Mouse (Mus musculus) brain, embryonic 14.5 days (tissue): ENCODE data around the gene Wdr25. TPM values are rescaled to one million over a fixed set of nuclear protein-coding genes. Genes with fewer than 3 reads are reported as not detected.

Source experiments
- DNase-seq: peaks from one replicate; pipeline ENCODE4 v3.0.0-alpha.2; 2011; ENCODE audit warnings: low read depth
- CTCF ChIP-seq: fragments of 200-500 bp; IDR thresholded peaks from 2 replicates; pipeline ENCODE4 v1.5.1; 2012; ENCODE audit warnings: inconsistent platforms, mild to moderate bottlenecking, moderate library complexity, borderline replicate concordance; ENCODE audit not compliant: insufficient read depth, insufficient read length; ENCODE audit errors: extremely low read depth
- POLR2A ChIP-seq: fragments of 200-500 bp; IDR thresholded peaks from 2 replicates; pipeline ENCODE4 v1.6.1; 2012; ENCODE audit warnings: mild to moderate bottlenecking, inconsistent platforms, borderline replicate concordance; ENCODE audit not compliant: poor library complexity, insufficient read depth, insufficient read length, severe bottlenecking; ENCODE audit errors: extremely low read depth
- polyA plus RNA-seq: library from polyadenylated mRNA; depleted of rRNA; stranded (reverse); fragments of >200 nt; gene quantifications from 2 replicates; pipeline ENCODE4 v1.2.3, GENCODE M21; 2012

The Wdr25 gene
- polyA plus RNA-seq, 1 experiment: 11.0 TPM

- peak; percentile 86 for DNase-seq
- peak; percentile 55 for TF ChIP-seq CTCF
- no peak for TF ChIP-seq POLR2A
Measured at GRCm38 (mm10) chr12:108953838-108954237, 60.4 kb downstream of the Wdr25 start.

GRCm38 (mm10) chr12:108954456-108954855 is 61.0 kb downstream of the Wdr25 start:
- no peak for TF ChIP-seq CTCF
- TF ChIP-seq POLR2A: no peak
- DNase-seq: peak; percentile 47

GRCm38 (mm10) chr12:108958483-108958882 is 65.1 kb downstream of the Wdr25 start:
- peak; percentile 41 for DNase-seq
- TF ChIP-seq POLR2A: no peak
- TF ChIP-seq CTCF: no peak

- peak; percentile 93 for DNase-seq
- TF ChIP-seq CTCF (no peak), POLR2A (no peak)
Measured at GRCm38 (mm10) chr12:108958991-108959638, 65.7 kb downstream of the Wdr25 start.

GRCm38 (mm10) chr12:108959639-108960219 is 66.3 kb downstream of the Wdr25 start:
- TF ChIP-seq CTCF: no peak
- TF ChIP-seq POLR2A: no peak
- peak; percentile 72 for DNase-seq

- DNase-seq: peak; percentile 91
- TF ChIP-seq POLR2A (no peak), CTCF (no peak)
Measured at GRCm38 (mm10) chr12:108960225-108960624, 66.8 kb downstream of the Wdr25 start.

GRCm38 (mm10) chr12:108967631-108968030 is 74.2 kb downstream of the Wdr25 start:
- no peak for DNase-seq

GRCm38 (mm10) chr12:108968031-108968430 is 74.6 kb downstream of the Wdr25 start:
- TF ChIP-seq CTCF (no peak), POLR2A (no peak)
- no peak for DNase-seq

More at GRCm38 (mm10) chr12:108967631-108968030, 74.2 kb downstream of the Wdr25 start:
- TF ChIP-seq POLR2A: no peak
- TF ChIP-seq CTCF: no peak

GRCm38 (mm10) chr12:108971446-108971845 is 78.0 kb downstream of the Wdr25 start:
- no peak for TF ChIP-seq POLR2A
- no peak for TF ChIP-seq CTCF
- no peak for DNase-seq

GRCm38 (mm10) chr12:108972234-108972633 is 78.8 kb downstream of the Wdr25 start:
- DNase-seq: no peak
- TF ChIP-seq POLR2A (no peak), CTCF (no peak)

- DNase-seq: peak; percentile 48
- TF ChIP-seq POLR2A: no peak
- peak; percentile 26; the same call in 1 of the 2 replicates for TF ChIP-seq CTCF
Measured at GRCm38 (mm10) chr12:108979977-108980376, 86.5 kb downstream of the Wdr25 start.
